Mouse (Mus musculus): ENCODE measurements around the gene Otx2. TPM values are rescaled to one million over a fixed set of nuclear protein-coding genes. Genes with fewer than 3 reads are reported as not detected.
A peak's percentile ranks its signal among the peaks of the same experiment; 100 is the strongest.

Otx2 gene
- not detected in 2 replicates for polyA plus RNA-seq (2014; fragmentation: Nextera tagmentation; extraction: Ambion mirVana)

GRCm38 (mm10) chr14:48673541-48673940 lies at the start of gene Otx2:
TSS of gene Otx2 (minus strand) at chr14:48673819.
- Histone ChIP-seq H3K27me3 (ENCODE audit: control insufficient read depth, insufficient read depth, low read length) (peaks cover 77% of the 10 kb centered on the region), H3K9me3 (ENCODE audit: control insufficient read depth, low read depth, low read length) (no peaks in the 10 kb centered on the region), H3K4me3 (ENCODE audit: low read depth, low read length) (no peak within 1 kb of the TSS), H3K36me3 (ENCODE audit: control insufficient read depth, insufficient read depth, low read length) (no peaks in the 10 kb centered on the region), H3K9ac (replicated peaks; ENCODE audit: low read depth, low read length) (no peak within 1 kb of the TSS), H3K27ac (ENCODE audit: low read length) (no peak within 1 kb of the TSS), H3K4me2 (replicated peaks; ENCODE audit: low read depth, low read length) (no peak within 1 kb of the TSS), H3K4me1 (ENCODE audit: control insufficient read depth, insufficient read depth, low read length) (0 out of 2 replicates have a peak, but pooled peaks cover 3% of the 10 kb centered on the region)
- WGBS, result under 1% methylated on average over 27 of the region's 27 CpGs
- ATAC-seq (ENCODE audit: insufficient number of reproducible peaks, insufficient read depth, low FRiP score, low read depth), result no peak

- no peaks in the 10 kb centered on the region for H3K9me3 ChIP-seq (ENCODE audit: control insufficient read depth, low read depth, low read length)
- H3K36me3 ChIP-seq (ENCODE audit: control insufficient read depth, insufficient read depth, low read length), result no peaks in the 10 kb centered on the region
- WGBS, result 28% methylated on average over 4 of the region's 4 CpGs
- no peak overlapping the region for H3K4me3 ChIP-seq (ENCODE audit: low read depth, low read length)
- no peaks in the 10 kb centered on the region for H3K27me3 ChIP-seq (ENCODE audit: control insufficient read depth, insufficient read depth, low read length)
- no peak for ATAC-seq (ENCODE audit: insufficient number of reproducible peaks, insufficient read depth, low FRiP score, low read depth)
- no peak overlapping the region for H3K4me2 ChIP-seq (replicated peaks; ENCODE audit: low read depth, low read length)
- H3K4me1 ChIP-seq (ENCODE audit: control insufficient read depth, insufficient read depth, low read length), result no peaks in the 10 kb centered on the region
- no peak overlapping the region for H3K9ac ChIP-seq (replicated peaks; ENCODE audit: low read depth, low read length)
- no peak overlapping the region for H3K27ac ChIP-seq (ENCODE audit: low read length)
Observed at GRCm38 (mm10) chr14:48722763-48723162, 49.1 kb upstream of the Otx2 start.

GRCm38 (mm10) chr14:48719296-48719695 lies 45.7 kb upstream of the Otx2 start:
- no peak for ATAC-seq (ENCODE audit: insufficient number of reproducible peaks, insufficient read depth, low FRiP score, low read depth)
- no peaks in the 10 kb centered on the region for H3K9me3 ChIP-seq (ENCODE audit: control insufficient read depth, low read depth, low read length)
- WGBS, result 77% methylated on average over 3 of the region's 3 CpGs
- no peaks in the 10 kb centered on the region for H3K4me1 ChIP-seq (ENCODE audit: control insufficient read depth, insufficient read depth, low read length)
- H3K36me3 ChIP-seq (ENCODE audit: control insufficient read depth, insufficient read depth, low read length), result no peaks in the 10 kb centered on the region
- H3K4me2 ChIP-seq (replicated peaks; ENCODE audit: low read depth, low read length), result no peak overlapping the region
- no peak overlapping the region for H3K27ac ChIP-seq (ENCODE audit: low read length)
- H3K4me3 ChIP-seq (ENCODE audit: low read depth, low read length), result no peak overlapping the region
- no peak overlapping the region for H3K9ac ChIP-seq (replicated peaks; ENCODE audit: low read depth, low read length)
- no peaks in the 10 kb centered on the region for H3K27me3 ChIP-seq (ENCODE audit: control insufficient read depth, insufficient read depth, low read length)

GRCm38 (mm10) chr14:48717632-48718279 lies 44.1 kb upstream of the Otx2 start:
- H3K4me2 ChIP-seq (replicated peaks; ENCODE audit: low read depth, low read length), result no peak overlapping the region
- H3K9ac ChIP-seq (replicated peaks; ENCODE audit: low read depth, low read length), result no peak overlapping the region
- 78% methylated on average over 8 of the region's 8 CpGs for WGBS

GRCm38 (mm10) chr14:48716456-48716855 lies 42.8 kb upstream of the Otx2 start:
- WGBS, result 86% methylated on average over 4 of the region's 4 CpGs
- no peak overlapping the region for H3K9ac ChIP-seq (replicated peaks; ENCODE audit: low read depth, low read length)
- no peaks in the 10 kb centered on the region for H3K27me3 ChIP-seq (ENCODE audit: control insufficient read depth, insufficient read depth, low read length)
- H3K4me2 ChIP-seq (replicated peaks; ENCODE audit: low read depth, low read length), result no peak overlapping the region
- no peak overlapping the region for H3K4me3 ChIP-seq (ENCODE audit: low read depth, low read length)
- H3K9me3 ChIP-seq (ENCODE audit: control insufficient read depth, low read depth, low read length), result no peaks in the 10 kb centered on the region
- H3K36me3 ChIP-seq (ENCODE audit: control insufficient read depth, insufficient read depth, low read length), result no peaks in the 10 kb centered on the region
- no peak for ATAC-seq (ENCODE audit: insufficient number of reproducible peaks, insufficient read depth, low FRiP score, low read depth)
- H3K27ac ChIP-seq (ENCODE audit: low read length), result no peak overlapping the region
- no peaks in the 10 kb centered on the region for H3K4me1 ChIP-seq (ENCODE audit: control insufficient read depth, insufficient read depth, low read length)

More at GRCm38 (mm10) chr14:48717632-48718279, 44.1 kb upstream of the Otx2 start:
- Histone ChIP-seq H3K27me3 (ENCODE audit: control insufficient read depth, insufficient read depth, low read length) (no peaks in the 10 kb centered on the region), H3K36me3 (ENCODE audit: control insufficient read depth, insufficient read depth, low read length) (no peaks in the 10 kb centered on the region), H3K4me1 (ENCODE audit: control insufficient read depth, insufficient read depth, low read length) (no peaks in the 10 kb centered on the region), H3K4me3 (ENCODE audit: low read depth, low read length) (no peak overlapping the region), H3K9me3 (ENCODE audit: control insufficient read depth, low read depth, low read length) (no peaks in the 10 kb centered on the region), H3K27ac (ENCODE audit: low read length) (no peak overlapping the region)
- ATAC-seq (ENCODE audit: insufficient number of reproducible peaks, insufficient read depth, low FRiP score, low read depth), result no peak

GRCm38 (mm10) chr14:48710871-48711370 lies 37.3 kb upstream of the Otx2 start:
- no peaks in the 10 kb centered on the region for H3K4me1 ChIP-seq (ENCODE audit: control insufficient read depth, insufficient read depth, low read length)
- H3K36me3 ChIP-seq (ENCODE audit: control insufficient read depth, insufficient read depth, low read length), result no peaks in the 10 kb centered on the region
- H3K9me3 ChIP-seq (ENCODE audit: control insufficient read depth, low read depth, low read length), result no peaks in the 10 kb centered on the region
- no peak overlapping the region for H3K4me3 ChIP-seq (ENCODE audit: low read depth, low read length)
- H3K4me2 ChIP-seq (replicated peaks; ENCODE audit: low read depth, low read length), result no peak overlapping the region
- peaks cover 11% of the 10 kb centered on the region; the same call in 1 of the 2 replicates for H3K27me3 ChIP-seq (ENCODE audit: control insufficient read depth, insufficient read depth, low read length)
- WGBS, result 85% methylated on average over 13 of the region's 13 CpGs
- no peak for ATAC-seq (ENCODE audit: insufficient number of reproducible peaks, insufficient read depth, low FRiP score, low read depth)
- H3K9ac ChIP-seq (replicated peaks; ENCODE audit: low read depth, low read length), result no peak overlapping the region
- no peak overlapping the region for H3K27ac ChIP-seq (ENCODE audit: low read length)

GRCm38 (mm10) chr14:48710062-48710870 lies 36.6 kb upstream of the Otx2 start:
- WGBS, result 56% methylated on average over 11 of the region's 11 CpGs
- H3K27me3 ChIP-seq (ENCODE audit: control insufficient read depth, insufficient read depth, low read length), result peaks cover 11% of the 10 kb centered on the region; the same call in 1 of the 2 replicates
- H3K9me3 ChIP-seq (ENCODE audit: control insufficient read depth, low read depth, low read length), result no peaks in the 10 kb centered on the region
- H3K9ac ChIP-seq (replicated peaks; ENCODE audit: low read depth, low read length), result no peak overlapping the region
- no peaks in the 10 kb centered on the region for H3K36me3 ChIP-seq (ENCODE audit: control insufficient read depth, insufficient read depth, low read length)
- H3K4me3 ChIP-seq (ENCODE audit: low read depth, low read length), result no peak overlapping the region
- 0 out of 2 replicates have a peak overlapping the region, but pooled peaks have one; percentile 27 for H3K4me2 ChIP-seq (replicated peaks; ENCODE audit: low read depth, low read length)
- ATAC-seq (ENCODE audit: insufficient number of reproducible peaks, insufficient read depth, low FRiP score, low read depth), result no peak
- no peaks in the 10 kb centered on the region for H3K4me1 ChIP-seq (ENCODE audit: control insufficient read depth, insufficient read depth, low read length)
- H3K27ac ChIP-seq (ENCODE audit: low read length), result no peak overlapping the region

- ATAC-seq (ENCODE audit: insufficient number of reproducible peaks, insufficient read depth, low FRiP score, low read depth), result peak; percentile 67; the same call in 1 of the 2 replicates
- H3K27ac ChIP-seq (ENCODE audit: low read length), result no peak overlapping the region
- WGBS, result 4% methylated on average over 20 of the region's 20 CpGs
- peak overlapping the region; percentile 13; the same call in 1 of the 2 replicates for H3K4me3 ChIP-seq (ENCODE audit: low read depth, low read length)
- H3K4me2 ChIP-seq (replicated peaks; ENCODE audit: low read depth, low read length), result peak overlapping the region; percentile 27; the same call in 1 of the 2 replicates
- H3K9me3 ChIP-seq (ENCODE audit: control insufficient read depth, low read depth, low read length), result no peaks in the 10 kb centered on the region
- H3K36me3 ChIP-seq (ENCODE audit: control insufficient read depth, insufficient read depth, low read length), result no peaks in the 10 kb centered on the region
- H3K4me1 ChIP-seq (ENCODE audit: control insufficient read depth, insufficient read depth, low read length), result no peaks in the 10 kb centered on the region
- peaks cover 11% of the 10 kb centered on the region; the same call in 1 of the 2 replicates for H3K27me3 ChIP-seq (ENCODE audit: control insufficient read depth, insufficient read depth, low read length)
- H3K9ac ChIP-seq (replicated peaks; ENCODE audit: low read depth, low read length), result no peak overlapping the region
Observed at GRCm38 (mm10) chr14:48709371-48710061, 35.9 kb upstream of the Otx2 start.

All from stomach, embryonic 14.5 days (tissue).